Mouse (Mus musculus) spleen, adult 18-20 months (tissue): ENCODE results near the gene Rbpjl.
A peak's percentile ranks its signal among the peaks of the same experiment; 100 is the strongest.

Experiments used
- DNase-seq, 2 experiments: peaks; one replicate each; pipeline ENCODE4 v3.0.0; 2022; ENCODE audit warnings: mixed read lengths in 2 of 2

The Rbpjl gene

DNA sequence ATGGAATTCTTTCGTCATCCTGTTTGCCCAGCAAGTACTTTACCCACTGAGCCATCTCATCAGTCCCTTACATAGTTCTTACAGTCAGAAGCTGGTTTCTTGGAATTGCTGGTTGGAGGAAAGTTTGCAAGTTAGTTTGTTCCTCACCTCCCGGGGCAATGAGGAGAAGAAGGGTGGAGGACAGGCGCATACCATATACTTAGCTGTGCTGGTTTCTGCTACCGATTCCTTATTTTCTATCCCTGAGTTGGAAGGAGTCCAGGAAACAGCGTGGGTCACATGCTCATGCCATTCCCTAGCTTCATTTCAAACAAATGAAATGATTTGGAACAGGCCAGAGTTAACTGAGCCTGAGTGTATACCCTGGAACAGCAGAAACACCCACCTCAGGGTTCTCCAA is 46.0 kb downstream of the Rbpjl start:
- DNase-seq: no peak

- no peak for DNase-seq
Measured at GRCm38 (mm10) chr2:164449341-164450042, 46.6 kb downstream of the Rbpjl start.

- no peak for DNase-seq
Measured at GRCm38 (mm10) chr2:164452000-164452676, 49.2 kb downstream of the Rbpjl start.

GRCm38 (mm10) chr2:164453047-164453757 is 50.3 kb downstream of the Rbpjl start:
- DNase-seq: no peak

DNA sequence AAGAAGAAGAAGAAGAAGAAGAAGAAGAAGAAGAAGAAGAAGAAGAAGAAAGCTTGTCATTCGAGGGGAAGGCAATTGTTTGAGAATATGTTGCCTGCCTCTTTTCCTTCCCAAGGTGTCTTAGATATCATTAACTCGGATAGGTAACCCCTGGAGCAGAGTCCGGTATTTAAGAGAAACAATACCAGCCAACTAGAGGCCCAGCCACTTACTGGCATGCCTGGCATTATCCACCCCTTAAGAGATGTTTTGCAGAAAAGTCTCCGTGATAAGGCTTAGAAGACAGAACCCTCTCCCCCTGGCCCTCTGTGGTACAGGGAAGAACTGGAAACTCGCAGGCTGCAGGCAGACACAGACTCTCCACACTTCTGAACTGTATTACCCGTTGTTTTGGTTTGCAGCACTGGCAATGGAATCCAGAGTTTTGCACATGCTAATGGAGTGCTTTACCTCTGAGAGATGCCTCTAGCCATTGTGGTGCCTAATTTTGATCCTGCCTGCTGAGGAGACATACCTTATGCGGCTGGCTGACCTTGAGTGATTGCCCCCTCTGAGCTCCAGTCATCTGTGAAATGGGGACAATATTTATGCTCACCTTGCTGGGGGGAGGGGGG is 51.1 kb downstream of the Rbpjl start:
- no peak for DNase-seq

GRCm38 (mm10) chr2:164454846-164455245 is 51.9 kb downstream of the Rbpjl start:
- DNase-seq: no peak

DNA sequence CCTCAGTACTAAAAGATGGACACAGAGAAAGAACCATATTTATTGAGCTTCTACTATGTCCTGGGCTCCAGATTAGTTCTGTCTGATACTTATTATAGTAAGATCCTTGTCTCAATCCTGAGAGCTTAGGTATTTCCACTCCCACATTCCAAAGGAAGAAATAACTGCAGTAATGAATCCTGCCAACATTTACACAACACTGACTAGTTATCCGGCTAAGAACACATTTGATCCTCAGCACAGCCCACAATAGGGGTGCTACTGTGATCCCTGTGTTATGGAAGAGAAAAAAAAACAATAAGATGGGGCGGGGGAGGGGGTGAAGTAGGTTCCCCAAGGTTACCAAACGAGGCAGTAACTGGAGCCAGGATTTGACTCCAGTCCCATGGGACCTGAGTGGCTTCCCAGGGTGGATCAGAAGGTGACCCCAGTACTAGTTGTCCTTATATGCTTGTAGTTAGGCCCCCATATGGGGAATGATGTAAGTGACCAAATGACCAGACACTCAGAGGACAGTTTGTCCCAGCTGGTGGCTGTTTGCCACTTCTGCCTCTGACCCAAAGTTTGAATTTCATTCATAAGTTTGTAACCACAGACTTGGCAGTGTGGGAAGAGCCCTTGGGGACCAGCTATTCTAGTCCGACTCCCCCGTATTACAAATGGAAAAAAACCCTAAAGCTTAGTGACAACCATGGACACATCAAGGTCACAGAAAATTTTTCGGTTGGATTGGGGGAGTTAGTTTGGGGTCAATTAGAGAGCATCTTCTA is 52.7 kb downstream of the Rbpjl start:
- DNase-seq: no peak

- no peak for DNase-seq
Measured at GRCm38 (mm10) chr2:164456413-164456812, 53.5 kb downstream of the Rbpjl start.

GRCm38 (mm10) chr2:164456864-164457300 is 53.9 kb downstream of the Rbpjl start, which contains the start of gene Sys1:
Sys1 (plus strand) TSS chr2:164456964.
- peak in 1 of 2 experiments; percentile 37 for DNase-seq

DNA sequence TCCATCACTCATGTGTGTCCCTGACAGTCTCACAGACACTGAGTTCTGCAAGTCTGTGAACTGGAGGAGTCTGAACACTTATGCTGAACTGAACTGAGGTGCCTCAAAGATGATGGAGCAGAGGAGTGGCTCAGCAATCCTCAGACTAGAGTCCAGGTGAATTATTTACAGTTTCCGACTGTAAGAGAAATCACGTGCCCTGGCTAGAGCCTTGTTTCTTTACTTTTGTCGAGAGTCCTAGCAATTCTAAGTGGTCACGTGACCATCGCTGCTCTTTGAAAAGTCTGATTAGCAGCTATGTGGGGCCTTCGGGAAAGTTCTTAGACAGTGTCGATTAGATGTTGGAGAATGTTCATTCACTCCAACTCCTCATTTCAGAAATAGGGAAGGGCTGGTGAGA is 55.0 kb downstream of the Rbpjl start:
- DNase-seq: no peak

DNA sequence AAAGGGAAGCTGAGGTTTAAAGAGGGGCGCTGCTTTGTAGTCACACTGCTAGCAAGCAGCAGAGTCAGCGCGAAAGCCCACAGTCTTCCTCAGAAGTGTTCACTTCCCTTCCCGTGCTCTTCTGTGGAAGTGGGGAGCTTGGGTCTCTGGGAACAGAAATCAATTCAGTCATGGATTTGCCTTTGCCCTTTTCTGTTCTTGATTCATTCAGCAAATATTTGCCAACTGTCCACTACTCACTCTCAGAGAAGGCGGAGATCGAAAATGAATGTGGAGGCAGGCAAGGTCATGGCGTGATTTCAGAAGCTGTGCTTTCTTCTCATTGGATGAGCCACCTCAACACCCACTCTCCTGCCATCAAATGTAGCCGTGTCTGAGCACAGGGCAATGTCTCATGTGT is 55.6 kb downstream of the Rbpjl start:
- no peak for DNase-seq

DNA sequence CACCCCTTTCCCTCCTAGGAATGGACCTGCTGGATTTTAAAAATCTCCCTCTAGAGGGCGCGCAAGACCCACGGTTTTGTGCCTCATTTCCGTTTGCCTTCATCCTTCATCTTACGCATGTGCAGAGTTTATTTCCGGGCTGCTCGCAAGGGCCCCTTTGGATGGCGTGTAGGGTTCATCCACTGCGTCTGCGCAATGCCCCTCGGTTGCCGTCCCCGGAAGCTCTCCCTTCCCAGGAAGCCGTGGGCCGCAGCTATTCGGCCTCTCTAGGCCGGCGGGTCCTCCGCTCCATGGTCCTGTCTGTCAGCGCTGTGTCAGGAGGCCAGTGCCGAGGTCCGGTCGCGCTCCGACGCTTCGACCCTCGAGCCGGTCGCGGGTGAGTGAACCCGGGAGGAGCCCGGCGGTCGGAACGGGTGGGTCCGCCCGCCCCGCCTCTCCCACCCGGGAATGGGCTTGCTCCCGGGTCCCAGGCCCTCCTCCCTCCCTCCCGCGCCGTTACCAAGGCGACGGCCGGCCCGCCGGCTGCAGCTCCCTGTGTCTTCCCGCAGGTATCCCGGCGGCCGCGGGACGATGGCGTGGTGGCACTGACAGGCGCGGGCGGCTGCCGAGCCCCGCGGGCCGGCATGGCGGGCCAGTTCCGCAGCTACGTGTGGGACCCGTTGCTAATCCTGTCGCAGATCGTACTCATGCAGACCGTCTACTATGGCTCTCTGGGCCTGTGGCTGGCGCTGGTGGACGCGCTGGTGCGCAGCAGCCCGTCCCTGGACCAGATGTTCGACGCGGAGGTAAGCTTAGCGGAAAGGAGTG is 58.0 kb downstream of the Rbpjl start, which contains the start of gene Gm20458:
Gene Gm20458 (plus strand): TSS at position 223 of the 807 bp plus-strand sequence.
- peak; percentile 84 to 93 for DNase-seq
